Mouse (Mus musculus): ENCODE results near the gene Mag. TPM values are rescaled to one million over a fixed set of nuclear protein-coding genes. Genes with fewer than 3 reads are reported as not detected.

The Mag gene
- total and polyA plus RNA-seq, 3 experiments = not detected

DNA sequence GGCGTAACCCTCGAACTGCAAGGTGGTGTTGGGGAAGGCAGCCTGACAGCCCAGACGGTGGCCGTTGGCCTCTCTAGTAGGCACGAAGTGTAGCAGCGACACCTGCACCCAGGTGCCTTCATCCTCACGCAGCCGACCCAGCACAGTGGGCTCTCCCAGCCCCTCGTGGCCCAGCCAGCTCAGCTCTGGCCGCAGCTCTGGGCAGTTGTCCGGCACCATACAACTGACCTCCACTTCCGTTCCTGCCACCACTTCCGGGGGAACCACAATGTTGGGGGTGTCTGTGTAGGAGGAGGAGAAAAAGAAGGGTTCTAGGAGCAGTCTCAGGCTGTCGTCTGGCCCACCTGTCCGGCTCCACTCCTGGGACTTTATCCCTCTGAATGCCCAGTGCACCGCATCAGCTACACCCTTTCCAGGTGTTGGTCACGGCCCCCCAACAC lies 5.7 kb downstream of the Mag start:
- Histone ChIP-seq H3K36me3 (replicated peaks) (no peaks in the 10 kb centered on the region), H3K4me1 (ENCODE audit: insufficient read depth, low read depth, low read length) (no peaks in the 10 kb centered on the region), H3K27me3 (ENCODE audit: insufficient read depth, low read length) (no peaks in the 10 kb centered on the region), H3K4me3 (ENCODE audit: low read depth, low read length) (no peak overlapping the region), H3K9me3 (replicated peaks) (no peaks in the 10 kb centered on the region)
- DNase-seq (ENCODE audit: low spot score) (no peak), ATAC-seq (ENCODE audit: extremely low read depth, insufficient number of reproducible peaks, low FRiP score, poor library complexity, severe bottlenecking) (no peak)
- TF ChIP-seq POLR2AphosphoS5 (IDR thresholded peaks at IDR 0.05; ENCODE audit: insufficient replicate concordance, low read depth, low read length) = no peak
- no peak for TF ChIP-seq GATA1 (IDR thresholded peaks at IDR 0.05; ENCODE audit: borderline replicate concordance, low read length)

DNA sequence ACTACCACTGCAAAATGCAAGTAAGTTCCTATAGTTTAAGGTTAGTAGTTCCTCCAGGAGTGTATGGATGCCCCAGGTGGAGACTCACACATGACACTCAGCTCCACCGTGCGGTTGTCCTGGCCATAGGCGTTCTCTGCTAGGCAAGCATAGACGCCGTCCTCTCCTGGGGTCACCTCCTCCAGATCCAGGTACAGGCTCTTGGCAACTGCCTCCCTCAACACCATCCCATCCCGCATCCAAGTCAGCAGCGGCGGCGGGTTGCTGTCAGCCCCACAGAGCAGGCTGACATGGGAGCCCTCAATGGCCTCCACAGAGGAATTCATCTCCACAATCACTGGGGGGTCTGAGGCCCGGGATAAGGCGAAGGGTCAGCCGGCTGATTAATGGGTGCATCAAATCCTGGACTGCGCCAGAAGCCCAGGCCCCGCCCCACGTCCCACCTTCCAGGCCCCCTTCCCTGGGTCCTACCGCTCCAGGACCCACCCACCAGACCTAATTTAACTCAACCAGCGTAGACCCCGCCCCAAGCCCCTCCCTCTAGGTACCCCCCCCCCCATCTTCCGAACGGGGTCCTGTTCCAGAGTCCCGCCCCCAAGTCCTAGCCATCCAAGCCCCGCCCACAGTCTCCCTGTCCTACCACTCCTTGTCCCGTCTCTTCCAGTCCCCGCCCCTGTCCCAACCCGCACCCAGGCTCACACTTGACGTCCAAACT lies 6.2 kb downstream of the Mag start:
- DNase-seq (ENCODE audit: low spot score) (no peak), ATAC-seq (ENCODE audit: extremely low read depth, insufficient number of reproducible peaks, low FRiP score, poor library complexity, severe bottlenecking) (no peak)
- Histone ChIP-seq H3K27me3 (ENCODE audit: insufficient read depth, low read length) (no peaks in the 10 kb centered on the region), H3K9me3 (replicated peaks) (no peaks in the 10 kb centered on the region), H3K36me3 (replicated peaks) (no peaks in the 10 kb centered on the region), H3K4me1 (ENCODE audit: insufficient read depth, low read depth, low read length) (no peaks in the 10 kb centered on the region), H3K4me3 (ENCODE audit: low read depth, low read length) (no peak overlapping the region)
- TF ChIP-seq POLR2AphosphoS5 (IDR thresholded peaks at IDR 0.05; ENCODE audit: insufficient replicate concordance, low read depth, low read length) (no peak), GATA1 (IDR thresholded peaks at IDR 0.05; ENCODE audit: borderline replicate concordance, low read length) (no peak), GATA2 (IDR thresholded peaks at IDR 0.05; ENCODE audit: borderline replicate concordance, low read depth, low read length) (no peak), CTCF (IDR thresholded peaks at IDR 0.05; ENCODE audit: low read depth, low read length) (no peak), TAL1 (conservative IDR thresholded peaks at IDR 0.05; ENCODE audit: low read depth, low read length) (no peak)

GRCm38 (mm10) chr7:30904042-30904441 lies 10.6 kb downstream of the Mag start:
- H3K27me3 ChIP-seq (ENCODE audit: insufficient read depth, low read length) = peaks cover 4% of the 10 kb centered on the region; the same call in 1 of the 2 replicates
- no peak for ATAC-seq (ENCODE audit: extremely low read depth, insufficient number of reproducible peaks, low FRiP score, poor library complexity, severe bottlenecking)
- H3K36me3 ChIP-seq (replicated peaks) = no peaks in the 10 kb centered on the region
- H3K9me3 ChIP-seq (replicated peaks) = no peaks in the 10 kb centered on the region
- DNase-seq (ENCODE audit: low spot score) = no peak
- no peaks in the 10 kb centered on the region for H3K4me1 ChIP-seq (ENCODE audit: insufficient read depth, low read depth, low read length)
- no peak for TF ChIP-seq GATA1 (IDR thresholded peaks at IDR 0.05; ENCODE audit: borderline replicate concordance, low read length)
- no peak for TF ChIP-seq CTCF (IDR thresholded peaks at IDR 0.05; ENCODE audit: low read depth, low read length)
- no peak for TF ChIP-seq POLR2AphosphoS5 (IDR thresholded peaks at IDR 0.05; ENCODE audit: insufficient replicate concordance, low read depth, low read length)
- no peak for TF ChIP-seq TAL1 (conservative IDR thresholded peaks at IDR 0.05; ENCODE audit: low read depth, low read length)
- TF ChIP-seq GATA2 (IDR thresholded peaks at IDR 0.05; ENCODE audit: borderline replicate concordance, low read depth, low read length) = no peak
- no peak overlapping the region for H3K4me3 ChIP-seq (ENCODE audit: low read depth, low read length)

DNA sequence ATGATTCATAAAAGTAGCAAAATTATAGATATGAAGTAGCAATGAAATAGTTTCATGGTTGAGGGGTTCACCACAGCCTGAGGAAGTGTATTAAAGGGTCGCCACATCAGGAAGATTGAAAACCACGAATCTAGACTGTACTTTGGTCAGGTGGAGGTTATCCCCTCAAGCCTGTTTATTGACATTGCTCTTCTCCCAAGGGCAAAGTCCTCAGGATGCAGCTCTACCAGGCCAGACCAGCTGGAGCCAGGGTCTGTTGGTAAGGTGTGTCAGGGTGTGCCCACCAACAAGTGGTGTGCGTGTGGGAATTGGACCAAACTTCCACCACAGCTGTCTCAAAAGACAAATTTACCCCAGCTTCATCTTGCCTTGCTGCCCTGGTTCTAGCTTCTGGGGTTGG lies 19.5 kb downstream of the Mag start:
- no peak for TF ChIP-seq GATA2 (IDR thresholded peaks at IDR 0.05; ENCODE audit: borderline replicate concordance, low read depth, low read length)
- no peak for TF ChIP-seq POLR2AphosphoS5 (IDR thresholded peaks at IDR 0.05; ENCODE audit: insufficient replicate concordance, low read depth, low read length)
- TF ChIP-seq GATA1 (IDR thresholded peaks at IDR 0.05; ENCODE audit: borderline replicate concordance, low read length) = no peak
- TF ChIP-seq CTCF (IDR thresholded peaks at IDR 0.05; ENCODE audit: low read depth, low read length) = no peak
- TF ChIP-seq TAL1 (conservative IDR thresholded peaks at IDR 0.05; ENCODE audit: low read depth, low read length) = no peak
- H3K27me3 ChIP-seq (ENCODE audit: insufficient read depth, low read length) = peaks cover 5% of the 10 kb centered on the region; the same call in 1 of the 2 replicates
- DNase-seq (ENCODE audit: low spot score) = no peak
- H3K4me1 ChIP-seq (ENCODE audit: insufficient read depth, low read depth, low read length) = no peaks in the 10 kb centered on the region
- no peaks in the 10 kb centered on the region for H3K9me3 ChIP-seq (replicated peaks)
- no peak overlapping the region for H3K4me3 ChIP-seq (ENCODE audit: low read depth, low read length)
- no peaks in the 10 kb centered on the region for H3K36me3 ChIP-seq (replicated peaks)
- no peak for ATAC-seq (ENCODE audit: extremely low read depth, insufficient number of reproducible peaks, low FRiP score, poor library complexity, severe bottlenecking)

DNA sequence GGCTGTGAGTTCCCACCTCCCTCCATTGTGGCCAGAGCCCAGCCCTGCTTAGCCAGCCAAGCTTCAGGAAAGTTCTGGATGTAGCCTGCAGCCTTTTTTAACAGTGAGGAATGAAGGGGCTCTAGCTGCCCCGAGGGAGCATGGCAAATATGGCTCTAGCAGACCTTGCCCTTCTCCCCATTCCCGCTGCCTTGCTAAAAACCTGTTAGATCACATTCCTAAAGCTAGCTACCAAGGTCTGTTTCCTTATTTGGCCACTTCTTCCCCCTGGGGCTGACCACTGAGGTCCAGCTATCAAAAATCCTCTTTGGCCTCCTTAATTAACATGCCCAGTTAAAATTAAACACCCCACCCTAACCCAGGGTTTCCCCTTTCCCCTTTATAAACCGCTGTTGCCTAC lies 22.2 kb downstream of the Mag start:
- ATAC-seq (ENCODE audit: extremely low read depth, insufficient number of reproducible peaks, low FRiP score, poor library complexity, severe bottlenecking) = no peak

DNA sequence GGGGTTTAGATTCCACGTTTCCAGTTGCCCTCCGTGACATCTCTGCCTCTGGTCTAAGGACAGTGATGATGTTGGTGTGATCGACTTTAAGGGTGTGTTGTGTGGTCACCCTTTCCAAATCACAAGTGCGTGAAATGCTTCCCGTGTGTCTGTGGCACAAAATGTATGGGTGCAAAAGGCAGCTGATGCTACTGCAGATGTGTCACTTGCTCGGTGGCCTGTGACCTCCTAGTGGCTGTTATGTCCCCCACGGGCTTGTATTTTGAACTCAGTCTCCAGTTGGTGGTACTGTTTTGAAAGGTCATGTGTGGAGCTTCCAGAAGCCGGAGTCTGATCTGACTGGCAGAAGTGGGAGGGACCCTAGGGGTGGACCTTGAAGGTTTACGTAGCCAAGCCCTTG lies 22.9 kb downstream of the Mag start:
- Histone ChIP-seq H3K27me3 (ENCODE audit: insufficient read depth, low read length) (peaks cover 3% of the 10 kb centered on the region; the same call in 1 of the 2 replicates), H3K36me3 (replicated peaks) (no peaks in the 10 kb centered on the region), H3K4me3 (ENCODE audit: low read depth, low read length) (no peak overlapping the region), H3K4me1 (ENCODE audit: insufficient read depth, low read depth, low read length) (no peaks in the 10 kb centered on the region), H3K9me3 (replicated peaks) (no peaks in the 10 kb centered on the region)
- DNase-seq (ENCODE audit: low spot score) = no peak
- no peak for ATAC-seq (ENCODE audit: extremely low read depth, insufficient number of reproducible peaks, low FRiP score, poor library complexity, severe bottlenecking)
- TF ChIP-seq GATA2 (IDR thresholded peaks at IDR 0.05; ENCODE audit: borderline replicate concordance, low read depth, low read length) (no peak), GATA1 (IDR thresholded peaks at IDR 0.05; ENCODE audit: borderline replicate concordance, low read length) (no peak), POLR2AphosphoS5 (IDR thresholded peaks at IDR 0.05; ENCODE audit: insufficient replicate concordance, low read depth, low read length) (no peak), CTCF (IDR thresholded peaks at IDR 0.05; ENCODE audit: low read depth, low read length) (no peak), TAL1 (conservative IDR thresholded peaks at IDR 0.05; ENCODE audit: low read depth, low read length) (no peak)

More for the DNA sequence above, 22.2 kb downstream of the Mag start:
- Histone ChIP-seq H3K27me3 (ENCODE audit: insufficient read depth, low read length) (peaks cover 3% of the 10 kb centered on the region; the same call in 1 of the 2 replicates), H3K4me1 (ENCODE audit: insufficient read depth, low read depth, low read length) (no peaks in the 10 kb centered on the region), H3K4me3 (ENCODE audit: low read depth, low read length) (no peak overlapping the region), H3K36me3 (replicated peaks) (no peaks in the 10 kb centered on the region), H3K9me3 (replicated peaks) (no peaks in the 10 kb centered on the region)
- no peak for DNase-seq (ENCODE audit: low spot score)
- TF ChIP-seq POLR2AphosphoS5 (IDR thresholded peaks at IDR 0.05; ENCODE audit: insufficient replicate concordance, low read depth, low read length) (no peak), GATA1 (IDR thresholded peaks at IDR 0.05; ENCODE audit: borderline replicate concordance, low read length) (no peak), TAL1 (conservative IDR thresholded peaks at IDR 0.05; ENCODE audit: low read depth, low read length) (no peak), CTCF (IDR thresholded peaks at IDR 0.05; ENCODE audit: low read depth, low read length) (no peak)

All from G1E (cell line).